Mouse (Mus musculus) stomach, postnatal 0 days (tissue): Measurements from ENCODE around the gene Slc17a8. TPM values are rescaled to one million over a fixed set of nuclear protein-coding genes. Genes with fewer than 3 reads are reported as not detected.

ENCODE experiments used
- ATAC-seq: fragments of 200-750 bp; cut with Nextera tagmentation; 2 replicates; pipeline ENCODE4 v1.8.0; 2017; ENCODE audit not compliant: low FRiP score, low TSS enrichment
- DNase-seq: peaks from one replicate; pipeline ENCODE4 v3.0.0-alpha.2; 2016; ENCODE audit warnings: low spot score
- H3K27ac ChIP-seq: fragments of 300-500 bp; sonication (generic); replicated peaks from 2 replicates; pipeline ENCODE4 v1.5.1; 2014; ENCODE audit warnings: mild to moderate bottlenecking, control low read depth
- H3K27me3 ChIP-seq: fragments of 300-500 bp; sonication (generic); 2 replicates; pipeline ENCODE4 v1.6.1; 2014; ENCODE audit warnings: low read length; ENCODE audit not compliant: control insufficient read depth, insufficient read depth
- H3K36me3 ChIP-seq: fragments of 300-500 bp; sonication (generic); 2 replicates; pipeline ENCODE4 v1.6.1; 2014; ENCODE audit warnings: low read length, mixed read lengths; ENCODE audit not compliant: control insufficient read depth, insufficient read depth
- H3K4me1 ChIP-seq: fragments of 300-500 bp; sonication (generic); replicated peaks from 2 replicates; pipeline ENCODE4 v1.6.1; 2014; ENCODE audit warnings: antibody characterized with exemption; ENCODE audit not compliant: control insufficient read depth, insufficient read depth
- H3K4me2 ChIP-seq: fragments of 300-500 bp; sonication (generic); replicated peaks from 2 replicates; pipeline ENCODE4 v1.6.1; 2014; ENCODE audit warnings: low read depth, mild to moderate bottlenecking, control low read depth, moderate library complexity
- H3K4me3 ChIP-seq: fragments of 300-500 bp; sonication (generic); 2 replicates; pipeline ENCODE4 v1.5.1; 2014; ENCODE audit warnings: low read depth, low read length, control low read depth
- H3K9ac ChIP-seq: fragments of 300-500 bp; sonication (generic); 2 replicates; pipeline ENCODE4 v1.6.1; 2014; ENCODE audit warnings: mild to moderate bottlenecking, low read length, control low read depth, mixed read lengths
- H3K9me3 ChIP-seq: fragments of 300-500 bp; sonication (generic); 2 replicates; pipeline ENCODE4 v1.6.1; 2016; ENCODE audit warnings: low read length; ENCODE audit not compliant: control insufficient read depth
- CTCF ChIP-seq: IDR thresholded peaks from 2 replicates; pipeline ENCODE4 v1.5.1; 2016; ENCODE audit warnings: antibody characterized with exemption, low read depth, mild to moderate bottlenecking, moderate library complexity
- EP300 ChIP-seq: optimal IDR thresholded peaks from 2 replicates; pipeline ENCODE3; 2016; ENCODE audit warnings: antibody characterized with exemption
- WGBS: fragments of 180-500 bp; shearing (Covaris S2); extraction: QIAGEN DNeasy Blood & Tissue Kit; methylation state at CpG from one replicate; pipeline ENCODE4 v1.1.7; 2014; 5-methylcytosine and 5-hydroxymethylcytosine counted together
- polyA plus RNA-seq: library from polyadenylated mRNA; unstranded; fragments of >200 nt; fragmentation: Nextera tagmentation; extraction: Ambion mirVana; gene quantifications from 2 replicates; pipeline ENCODE4 v1.2.1, GENCODE M21; 2015

Gene Slc17a8
- polyA plus RNA-seq, 1 experiment from 2014 or later = not detected

- H3K4me2 ChIP-seq = no peak overlapping the region
- WGBS = 97% methylated on average over 1 of the region's 1 CpGs
- H3K9me3 ChIP-seq = no peaks in the 10 kb centered on the region
- no peaks in the 10 kb centered on the region for H3K36me3 ChIP-seq
- no peak for DNase-seq
- no peak overlapping the region for H3K27ac ChIP-seq
- no peak overlapping the region for H3K4me3 ChIP-seq
- no peak for ATAC-seq
- no peak overlapping the region for H3K9ac ChIP-seq
- H3K4me1 ChIP-seq = no peaks in the 10 kb centered on the region
- TF ChIP-seq CTCF (no peak), EP300 (no peak)
- no peaks in the 10 kb centered on the region for H3K27me3 ChIP-seq
Observed at GRCm38 (mm10) chr10:89589877-89590276, 31.2 kb downstream of the Slc17a8 start.

- Histone ChIP-seq H3K27ac (no peak overlapping the region), H3K36me3 (no peaks in the 10 kb centered on the region), H3K4me2 (no peak overlapping the region), H3K4me1 (no peaks in the 10 kb centered on the region), H3K9ac (no peak overlapping the region), H3K4me3 (no peak overlapping the region), H3K9me3 (no peaks in the 10 kb centered on the region), H3K27me3 (no peaks in the 10 kb centered on the region)
- ATAC-seq (no peak), DNase-seq (no peak)
- WGBS = 82% methylated on average over 1 of the region's 1 CpGs
- TF ChIP-seq EP300 (no peak), CTCF (no peak)
Observed at GRCm38 (mm10) chr10:89588708-89589107, 32.3 kb downstream of the Slc17a8 start.

- DNase-seq (no peak), ATAC-seq (no peak)
- Histone ChIP-seq H3K9me3 (no peaks in the 10 kb centered on the region), H3K4me2 (no peak overlapping the region), H3K27me3 (no peaks in the 10 kb centered on the region), H3K4me1 (no peaks in the 10 kb centered on the region), H3K4me3 (no peak overlapping the region), H3K9ac (no peak overlapping the region), H3K27ac (no peak overlapping the region), H3K36me3 (no peaks in the 10 kb centered on the region)
- 86% methylated on average over 4 of the region's 4 CpGs for WGBS
- no peak for TF ChIP-seq CTCF
- no peak for TF ChIP-seq EP300
Observed at GRCm38 (mm10) chr10:89584709-89585108, 36.3 kb downstream of the Slc17a8 start.

GRCm38 (mm10) chr10:89578801-89579200 lies 42.3 kb downstream of the Slc17a8 start:
- 78% methylated on average over 4 of the region's 4 CpGs for WGBS
- TF ChIP-seq EP300 (no peak), CTCF (no peak)
- DNase-seq (no peak), ATAC-seq (no peak)
- Histone ChIP-seq H3K9me3 (no peaks in the 10 kb centered on the region), H3K4me1 (no peaks in the 10 kb centered on the region), H3K36me3 (no peaks in the 10 kb centered on the region), H3K4me2 (no peak overlapping the region), H3K4me3 (no peak overlapping the region), H3K9ac (no peak overlapping the region), H3K27ac (no peak overlapping the region), H3K27me3 (no peaks in the 10 kb centered on the region)

- no peaks in the 10 kb centered on the region for H3K4me1 ChIP-seq
- no peaks in the 10 kb centered on the region for H3K36me3 ChIP-seq
- H3K27ac ChIP-seq = no peak overlapping the region
- WGBS = 79% methylated on average over 3 of the region's 3 CpGs
- no peaks in the 10 kb centered on the region for H3K9me3 ChIP-seq
- ATAC-seq (no peak), DNase-seq (no peak)
- H3K9ac ChIP-seq = no peak overlapping the region
- no peaks in the 10 kb centered on the region for H3K27me3 ChIP-seq
- H3K4me3 ChIP-seq = no peak overlapping the region
- TF ChIP-seq EP300 (no peak), CTCF (no peak)
- H3K4me2 ChIP-seq = no peak overlapping the region
Observed at GRCm38 (mm10) chr10:89577666-89578065, 43.4 kb downstream of the Slc17a8 start.

DNA sequence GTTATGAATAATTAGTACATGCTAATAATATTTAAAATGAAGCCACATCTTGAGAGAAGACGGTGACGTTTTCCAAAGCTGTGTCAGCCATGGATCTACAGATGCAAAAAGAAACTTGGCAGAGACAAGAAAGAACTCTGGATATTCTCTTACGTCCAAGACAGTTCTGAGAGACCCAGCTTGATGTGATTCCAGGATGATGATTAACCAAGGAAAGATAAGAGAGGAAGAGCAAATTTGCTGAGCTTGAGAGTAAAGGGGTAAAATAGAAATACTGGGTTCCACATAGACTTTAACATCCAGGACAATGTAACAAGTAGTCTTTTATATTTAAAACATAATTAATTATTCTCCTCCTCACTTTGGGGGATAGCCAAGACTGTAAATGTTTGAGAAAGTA lies 47.6 kb downstream of the Slc17a8 start:
- H3K4me3 ChIP-seq = no peak overlapping the region
- no peaks in the 10 kb centered on the region for H3K27me3 ChIP-seq
- H3K9ac ChIP-seq = no peak overlapping the region
- DNase-seq (no peak), ATAC-seq (no peak)
- H3K4me2 ChIP-seq = no peak overlapping the region
- no peaks in the 10 kb centered on the region for H3K36me3 ChIP-seq
- 47% methylated on average over 3 of the region's 3 CpGs for WGBS
- no peaks in the 10 kb centered on the region for H3K9me3 ChIP-seq
- H3K27ac ChIP-seq = no peak overlapping the region
- H3K4me1 ChIP-seq = no peaks in the 10 kb centered on the region
- TF ChIP-seq EP300 (no peak), CTCF (no peak)
